Mouse (Mus musculus) heart, postnatal 4 days (tissue): ENCODE data around the gene Hpn. TPM values are rescaled to one million over a fixed set of nuclear protein-coding genes. Genes with fewer than 3 reads are reported as not detected.
A peak's percentile ranks its signal among the peaks of the same experiment; 100 is the strongest.

Experiments
- DNase-seq: peaks from one replicate; pipeline ENCODE4 v3.0.0; 2021
- total RNA-seq, 2 experiments: library from RNA; stranded (reverse); gene quantifications; 2 replicates each; pipeline ENCODE4 v1.2.3; 2021

The Hpn gene
- total RNA-seq: 1 to 10 TPM; 2.2 to 2.6 TPM

GRCm38 (mm10) chr7:31115182-31115581 lies at the start of gene Hpn:
TSS of gene Hpn (minus strand) at chr7:31115290.
- no peak for DNase-seq

GRCm38 (mm10) chr7:31164748-31165147 lies 49.7 kb upstream of the Hpn start:
- no peak for DNase-seq

- DNase-seq: no peak
These were observed 48.8 kb upstream of the Hpn start for GRCm38 (mm10) chr7:31163666-31164577.

GRCm38 (mm10) chr7:31162324-31162723 lies 47.2 kb upstream of the Hpn start:
- no peak for DNase-seq

- DNase-seq: no peak
These were observed 46.7 kb upstream of the Hpn start for GRCm38 (mm10) chr7:31161831-31162230.

- DNase-seq: no peak
These were observed 46.2 kb upstream of the Hpn start for GRCm38 (mm10) chr7:31161246-31161645.

GRCm38 (mm10) chr7:31160763-31161162 lies 45.7 kb upstream of the Hpn start:
- no peak for DNase-seq

- DNase-seq: peak; percentile 40
These were observed 41.2 kb upstream of the Hpn start for GRCm38 (mm10) chr7:31156034-31156928.

GRCm38 (mm10) chr7:31155296-31156033 lies 40.4 kb upstream of the Hpn start, which contains the start of gene Gramd1a:
TSS of gene Gramd1a (minus strand) at chr7:31155896.
- DNase-seq: peak; percentile 37

GRCm38 (mm10) chr7:31153536-31154320 lies 38.6 kb upstream of the Hpn start:
- DNase-seq: no peak

- DNase-seq: peak; percentile 76
These were observed 36.5 kb upstream of the Hpn start for GRCm38 (mm10) chr7:31151301-31152241.

GRCm38 (mm10) chr7:31150566-31151300 lies 35.6 kb upstream of the Hpn start:
- DNase-seq: peak; percentile 92

- DNase-seq: no peak
These were observed 34.9 kb upstream of the Hpn start for GRCm38 (mm10) chr7:31149751-31150565.

- no peak for DNase-seq
These were observed 34.2 kb upstream of the Hpn start for GRCm38 (mm10) chr7:31149271-31149670.

- peak; percentile 64 for DNase-seq
These were observed 33.7 kb upstream of the Hpn start for GRCm38 (mm10) chr7:31148756-31149155.

- DNase-seq: no peak
These were observed 33.0 kb upstream of the Hpn start for GRCm38 (mm10) chr7:31148086-31148485.

- no peak for DNase-seq
These were observed 30.6 kb upstream of the Hpn start for GRCm38 (mm10) chr7:31145596-31146160.

GRCm38 (mm10) chr7:31144886-31145285 lies 29.8 kb upstream of the Hpn start:
- no peak for DNase-seq
